Mouse (Mus musculus) thymus, adult 2 months (tissue): ENCODE results near the gene Hist1h2ak. TPM values are rescaled to one million over a fixed set of nuclear protein-coding genes. Genes with fewer than 3 reads are reported as not detected.

ENCODE experiments used
- DNase-seq: peaks from one replicate; pipeline ENCODE4 v3.0.0; 2021
- H3K27ac ChIP-seq: fragments of 200-500 bp; 2 replicates; pipeline ENCODE4 v1.5.1; 2012; ENCODE audit warnings: low read length, control low read depth; ENCODE audit not compliant: control insufficient read depth, insufficient read depth
- H3K27me3 ChIP-seq: fragments of 200-500 bp; 2 replicates; pipeline ENCODE4 v1.6.1; 2012; ENCODE audit warnings: mild to moderate bottlenecking, low read length, moderate library complexity, mixed read lengths; ENCODE audit not compliant: control insufficient read depth, insufficient read depth
- H3K36me3 ChIP-seq: fragments of 200-500 bp; 2 replicates; pipeline ENCODE4 v1.6.1; 2012; ENCODE audit warnings: mild to moderate bottlenecking, low read length, moderate library complexity; ENCODE audit not compliant: control insufficient read depth, insufficient read depth
- H3K4me1 ChIP-seq: fragments of 200-500 bp; replicated peaks from 2 replicates; pipeline ENCODE4 v1.6.1; 2012; ENCODE audit warnings: low read length; ENCODE audit not compliant: control insufficient read depth, insufficient read depth
- H3K4me3 ChIP-seq: fragments of 200-500 bp; 2 replicates; pipeline ENCODE4 v1.5.1; 2012; ENCODE audit warnings: mild to moderate bottlenecking, low read length, control low read depth, moderate library complexity; ENCODE audit not compliant: control insufficient read depth, insufficient read depth
- CTCF ChIP-seq: fragments of 200-500 bp; IDR thresholded peaks from 2 replicates; pipeline ENCODE4 v1.5.1; 2012; ENCODE audit warnings: mild to moderate bottlenecking, control low read depth, low read length, moderate library complexity, borderline replicate concordance; ENCODE audit not compliant: control insufficient read depth, poor library complexity, insufficient read depth; ENCODE audit errors: extremely low read depth
- POLR2A ChIP-seq: fragments of 200-500 bp; IDR thresholded peaks from 2 replicates; pipeline ENCODE4 v1.6.1; 2012; ENCODE audit warnings: mild to moderate bottlenecking, low read length, control low read depth, moderate library complexity; ENCODE audit not compliant: control insufficient read depth, poor library complexity, insufficient read depth; ENCODE audit errors: extremely low read depth
- WGBS: fragments of 180-500 bp; shearing (Covaris S2); methylation state at CpG from one replicate; pipeline ENCODE4 v1.1.7; 2018; 5-methylcytosine and 5-hydroxymethylcytosine counted together
- polyA plus RNA-seq: library from polyadenylated mRNA; depleted of rRNA; stranded (reverse); fragments of >200 nt; gene quantifications from 2 replicates; pipeline ENCODE4 v1.2.3, GENCODE M21; 2012; rRNA removed

Gene Hist1h2ak
- polyA plus RNA-seq, 1 experiment, result 302 TPM

- 53% methylated on average over 4 of the region's 4 CpGs for whole genome bisulfite sequencing
- no peaks in the 10 kb centered on the region for H3K27me3 ChIP-seq
- no peak overlapping the region for H3K4me3 ChIP-seq
- H3K4me1 ChIP-seq, result peaks cover 2% of the 10 kb centered on the region
- H3K36me3 ChIP-seq, result no peaks in the 10 kb centered on the region
- no peak for DNase-seq
- TF ChIP-seq POLR2A (no peak), CTCF (no peak)
- no peak overlapping the region for H3K27ac ChIP-seq
These were observed 41.9 kb downstream of the Hist1h2ak start for GRCm38 (mm10) chr13:21711698-21712097.

- Histone ChIP-seq H3K36me3 (no peaks in the 10 kb centered on the region), H3K4me3 (peak overlapping the region; percentile 3; the same call in 1 of the 2 replicates), H3K27ac (peak overlapping the region; percentile 48; the same call in 1 of the 2 replicates), H3K4me1 (peaks cover 2% of the 10 kb centered on the region), H3K27me3 (no peaks in the 10 kb centered on the region)
- 4% methylated on average over 22 of the region's 22 CpGs for WGBS
- peak; percentile 85 for DNase-seq
- TF ChIP-seq CTCF (no peak), POLR2A (no peak)
These were observed 42.7 kb downstream of the Hist1h2ak start for GRCm38 (mm10) chr13:21710821-21711525.

- Histone ChIP-seq H3K4me3 (peak overlapping the region; percentile 93), H3K27ac (peak overlapping the region; percentile 81), H3K4me1 (peaks cover 2% of the 10 kb centered on the region), H3K36me3 (no peaks in the 10 kb centered on the region), H3K27me3 (no peaks in the 10 kb centered on the region)
- TF ChIP-seq CTCF, result peak; percentile 76
- no peak for TF ChIP-seq POLR2A
- under 1% methylated on average over 32 of the region's 32 CpGs for WGBS
- peak; percentile 92 for DNase-seq
These were observed 43.5 kb downstream of the Hist1h2ak start for GRCm38 (mm10) chr13:21710031-21710711.

- Histone ChIP-seq H3K4me1 (no peaks in the 10 kb centered on the region), H3K27me3 (no peaks in the 10 kb centered on the region; the same call in 1 of the 2 replicates), H3K27ac (no peak overlapping the region), H3K36me3 (no peaks in the 10 kb centered on the region), H3K4me3 (no peak overlapping the region)
- 74% methylated on average over 4 of the region's 4 CpGs for WGBS
- DNase-seq, result no peak
- TF ChIP-seq CTCF (no peak), POLR2A (no peak)
These were observed 47.0 kb downstream of the Hist1h2ak start for GRCm38 (mm10) chr13:21706669-21707068.

Other genes with a start within 250 kb of the Hist1h2ak start
- gene Zkscan8, start 222.7 kb downstream of the Hist1h2ak start, polyA plus RNA-seq, result 4.9 and 5.3 TPM in 2 replicates
- not detected in 2 replicates for gene Olfr1366, start 211.0 kb downstream of the Hist1h2ak start, polyA plus RNA-seq
- not detected in 2 replicates for gene Olfr1535, start 193.9 kb downstream of the Hist1h2ak start, polyA plus RNA-seq
- not detected in 2 replicates for gene Olfr1364, start 172.1 kb downstream of the Hist1h2ak start, polyA plus RNA-seq
- not detected in 2 replicates for gene Olfr1362, start 139.8 kb downstream of the Hist1h2ak start, polyA plus RNA-seq
- not detected in 2 replicates for gene Olfr11, start 111.3 kb downstream of the Hist1h2ak start, polyA plus RNA-seq
- not detected in 2 replicates for gene Olfr1361, start 90.4 kb downstream of the Hist1h2ak start, polyA plus RNA-seq
- gene Olfr1360, start 76.4 kb downstream of the Hist1h2ak start, polyA plus RNA-seq, result not detected in 2 replicates
- not detected in 2 replicates for gene Olfr1359, start 55.7 kb downstream of the Hist1h2ak start, polyA plus RNA-seq
- 118 and 183 TPM in 2 replicates for gene Hist1h2bl, start 37.7 kb downstream of the Hist1h2ak start, polyA plus RNA-seq
- gene Hist1h2ai, start 37.4 kb downstream of the Hist1h2ak start, polyA plus RNA-seq, result 227 and 343 TPM in 2 replicates
- gene Hist1h3h, start 36.2 kb downstream of the Hist1h2ak start, polyA plus RNA-seq, result 670 and 733 TPM in 2 replicates
- gene Hist1h2bm, start 31.8 kb downstream of the Hist1h2ak start, polyA plus RNA-seq, result 76.1 and 110 TPM in 2 replicates
- gene Hist1h4j, start 18.8 kb downstream of the Hist1h2ak start, polyA plus RNA-seq, result 60.3 and 64.6 TPM in 2 replicates
- gene Hist1h4k, start 3.3 kb downstream of the Hist1h2ak start, polyA plus RNA-seq, result 257 and 302 TPM in 2 replicates
- gene Hist1h2bn, start 296 bp upstream of the Hist1h2ak start, polyA plus RNA-seq, result 213 and 218 TPM in 2 replicates
- 22.4 and 28.1 TPM in 2 replicates for gene Hist1h1b, start 26.8 kb upstream of the Hist1h2ak start, polyA plus RNA-seq
- gene Hist1h3i, start 29.5 kb upstream of the Hist1h2ak start, polyA plus RNA-seq, result 484 and 650 TPM in 2 replicates
- gene Hist1h2an, start 33.4 kb upstream of the Hist1h2ak start, polyA plus RNA-seq, result 183 and 223 TPM in 2 replicates
- gene Hist1h2bp, start 33.6 kb upstream of the Hist1h2ak start, polyA plus RNA-seq, result 39.3 and 52.7 TPM in 2 replicates
- gene Hist1h2bq, start 56.4 kb upstream of the Hist1h2ak start, polyA plus RNA-seq, result 200 and 237 TPM in 2 replicates
- gene Hist1h2ao, start 56.6 kb upstream of the Hist1h2ak start, polyA plus RNA-seq, result not detected in 2 replicates
- not detected in 2 replicates for gene Hist1h4m, start 57.9 kb upstream of the Hist1h2ak start, polyA plus RNA-seq
- 292 and 309 TPM in 2 replicates for gene Hist1h4n, start 78.4 kb upstream of the Hist1h2ak start, polyA plus RNA-seq
- gene Hist1h2ap, start 79.7 kb upstream of the Hist1h2ak start, polyA plus RNA-seq, result 1,785 and 6,121 TPM in 2 replicates
- 156 and 207 TPM in 2 replicates for gene Hist1h2br, start 79.9 kb upstream of the Hist1h2ak start, polyA plus RNA-seq
- 1.1 and 1.6 TPM in 2 replicates for gene Zfp184, start 191.3 kb upstream of the Hist1h2ak start, polyA plus RNA-seq
- 0.08 and 0.23 TPM in 2 replicates for gene Pom121l2, start 227.4 kb upstream of the Hist1h2ak start, polyA plus RNA-seq